Mouse (Mus musculus): ENCODE measurements around the gene Slc9a3r1.

Slc9a3r1 gene

DNA sequence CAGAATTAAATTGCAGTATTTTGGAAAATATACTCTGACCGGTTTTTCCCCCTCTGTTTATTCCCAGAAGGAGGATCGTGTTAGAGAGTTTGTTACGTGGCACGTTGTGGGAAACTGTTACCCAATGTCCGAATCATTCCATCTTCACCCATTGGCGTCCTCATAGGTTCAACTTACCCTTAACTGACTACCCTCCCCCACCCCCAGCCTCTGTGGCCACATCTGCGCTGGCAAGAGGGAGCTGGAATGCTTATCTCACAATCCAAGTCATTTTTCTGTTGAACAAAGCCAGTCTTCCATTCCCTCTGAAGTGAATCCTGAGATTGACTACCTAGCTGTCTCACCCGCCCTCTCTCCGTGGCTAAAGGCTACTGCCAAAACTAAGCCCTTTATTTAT is 938 bp upstream of the Slc9a3r1 start:
- no peak for DNase-seq (ENCODE audit: low spot score in 2 of 2)

- peak in 1 of 2 experiments; percentile 42 for DNase-seq (ENCODE audit: low spot score in 2 of 2)
Measured at GRCm38 (mm10) chr11:115163568-115164150, 518 bp downstream of the Slc9a3r1 start.

DNA sequence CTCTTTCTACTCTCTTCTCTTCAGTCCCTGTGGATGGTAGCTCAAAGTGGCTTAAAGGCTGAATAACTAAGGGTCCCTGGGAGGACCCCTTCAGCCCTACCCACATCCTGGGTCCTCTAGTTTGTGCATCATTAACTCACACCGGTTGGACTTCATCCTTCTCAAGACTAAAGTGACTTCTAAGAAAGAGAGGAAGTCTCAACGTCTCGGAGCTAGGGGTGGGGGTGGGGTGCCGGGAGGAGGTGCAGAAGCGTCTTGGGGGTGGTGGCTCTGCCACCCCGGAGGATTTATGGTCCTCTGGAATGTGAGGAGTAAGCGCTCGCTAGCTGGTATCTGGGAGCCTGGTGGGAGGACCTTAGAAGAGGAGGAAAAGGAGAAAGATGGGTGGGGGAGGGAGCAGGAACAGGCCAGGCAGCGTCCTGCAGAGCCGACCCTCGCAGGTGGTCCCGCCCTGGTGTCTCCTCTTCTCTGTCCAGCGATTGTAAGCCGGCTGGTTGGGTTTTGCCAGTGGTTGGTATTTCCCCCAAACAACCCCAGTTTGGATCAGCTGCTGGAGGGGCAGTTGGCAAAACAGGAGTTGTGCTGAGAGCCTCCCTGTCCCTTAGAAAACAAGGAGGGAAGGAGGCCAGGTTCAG is 1.3 kb downstream of the Slc9a3r1 start:
- DNase-seq (ENCODE audit: low spot score in 2 of 2): no peak

GRCm38 (mm10) chr11:115164976-115165374 is 1.8 kb downstream of the Slc9a3r1 start:
- DNase-seq (ENCODE audit: low spot score in 2 of 2): no peak

- no peak for DNase-seq (ENCODE audit: low spot score in 2 of 2)
Measured at GRCm38 (mm10) chr11:115166776-115167175, 3.6 kb downstream of the Slc9a3r1 start.

- no peak for DNase-seq (ENCODE audit: low spot score in 2 of 2)
Measured at GRCm38 (mm10) chr11:115167631-115168249, 4.6 kb downstream of the Slc9a3r1 start.

DNA sequence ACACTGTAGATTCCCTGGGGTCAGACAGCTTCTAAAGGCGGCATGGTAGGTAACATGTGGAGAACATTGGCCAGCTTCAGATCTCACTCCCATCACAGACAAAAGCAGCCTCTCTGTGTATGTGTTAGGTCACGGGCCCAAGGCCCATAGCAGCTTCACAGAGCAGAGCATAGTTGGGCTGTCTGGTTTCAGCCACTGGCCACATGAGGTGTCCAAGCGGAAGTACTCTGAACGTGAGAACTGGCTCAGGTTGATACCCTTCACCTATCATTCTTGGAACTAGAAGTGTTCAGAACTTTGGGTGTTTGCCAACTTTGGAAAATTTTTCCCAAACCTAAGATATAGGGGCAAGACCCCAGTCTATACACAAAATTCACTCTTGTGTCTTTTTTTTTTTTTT is 6.3 kb downstream of the Slc9a3r1 start:
- DNase-seq (ENCODE audit: low spot score in 2 of 2): no peak

GRCm38 (mm10) chr11:115171125-115171524 is 8.0 kb downstream of the Slc9a3r1 start:
- no peak for DNase-seq (ENCODE audit: low spot score in 2 of 2)

DNA sequence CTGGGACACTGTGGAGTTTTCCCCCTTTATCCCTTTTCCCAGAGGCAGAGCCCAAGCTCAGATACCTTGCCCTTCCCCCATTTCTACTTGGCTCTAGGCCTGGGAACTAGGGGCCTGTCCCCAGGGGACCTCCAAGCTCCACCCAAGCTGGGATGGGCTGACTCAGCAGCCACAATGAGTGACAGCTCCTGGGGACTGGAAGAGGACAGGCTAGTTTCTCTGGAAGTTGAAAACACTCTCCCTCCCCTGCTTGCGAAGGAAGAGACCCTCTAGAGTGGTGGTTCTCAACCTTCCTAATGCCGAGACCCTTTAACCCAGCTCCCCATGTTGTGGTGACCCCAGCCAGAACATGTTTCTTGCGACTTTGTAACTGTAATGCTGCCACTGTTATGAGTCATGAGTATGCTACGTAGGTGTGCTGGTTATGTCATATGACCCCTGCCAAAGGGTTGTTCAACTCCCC is 9.7 kb downstream of the Slc9a3r1 start:
- no peak for DNase-seq (ENCODE audit: low spot score in 2 of 2)

GRCm38 (mm10) chr11:115173549-115174339 is 10.6 kb downstream of the Slc9a3r1 start:
- DNase-seq (ENCODE audit: low spot score in 2 of 2): no peak

DNA sequence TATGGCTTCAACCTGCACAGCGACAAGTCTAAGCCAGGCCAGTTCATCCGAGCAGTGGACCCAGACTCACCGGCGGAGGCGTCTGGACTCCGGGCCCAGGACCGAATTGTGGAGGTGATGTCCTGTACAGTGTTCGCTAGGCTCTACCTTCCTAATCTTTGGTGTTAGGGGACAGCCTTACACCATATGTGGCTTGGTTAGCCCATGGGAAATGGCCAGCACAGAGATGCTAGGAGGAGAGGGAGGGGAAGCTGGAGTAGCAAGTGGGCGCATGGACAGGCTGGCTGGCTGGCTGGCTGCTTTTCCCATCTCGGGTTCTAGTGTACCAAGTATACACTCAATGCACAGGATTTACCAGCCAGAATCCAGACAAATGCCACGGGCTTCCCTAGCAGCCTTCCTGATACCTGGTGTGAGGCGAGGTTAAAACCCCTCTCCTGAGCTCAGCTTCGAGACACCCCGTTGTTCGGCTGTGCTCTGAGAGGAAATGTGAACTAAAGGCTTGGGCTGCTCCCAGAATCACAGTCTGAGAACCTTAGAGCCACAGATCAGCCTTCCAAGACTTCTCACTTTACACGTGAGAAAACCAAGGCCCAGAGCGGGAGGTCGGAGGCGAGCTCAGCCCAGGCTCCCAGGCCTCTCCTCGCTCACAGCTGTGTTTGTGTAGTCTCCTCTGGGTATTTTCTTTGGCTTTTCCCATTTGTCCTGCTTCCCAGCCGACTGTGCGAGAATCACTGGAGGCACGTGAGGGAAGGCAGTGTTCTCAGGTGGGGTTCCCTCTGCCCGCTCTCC is 13.5 kb downstream of the Slc9a3r1 start:
- DNase-seq (ENCODE audit: low spot score in 2 of 2): no peak

DNA sequence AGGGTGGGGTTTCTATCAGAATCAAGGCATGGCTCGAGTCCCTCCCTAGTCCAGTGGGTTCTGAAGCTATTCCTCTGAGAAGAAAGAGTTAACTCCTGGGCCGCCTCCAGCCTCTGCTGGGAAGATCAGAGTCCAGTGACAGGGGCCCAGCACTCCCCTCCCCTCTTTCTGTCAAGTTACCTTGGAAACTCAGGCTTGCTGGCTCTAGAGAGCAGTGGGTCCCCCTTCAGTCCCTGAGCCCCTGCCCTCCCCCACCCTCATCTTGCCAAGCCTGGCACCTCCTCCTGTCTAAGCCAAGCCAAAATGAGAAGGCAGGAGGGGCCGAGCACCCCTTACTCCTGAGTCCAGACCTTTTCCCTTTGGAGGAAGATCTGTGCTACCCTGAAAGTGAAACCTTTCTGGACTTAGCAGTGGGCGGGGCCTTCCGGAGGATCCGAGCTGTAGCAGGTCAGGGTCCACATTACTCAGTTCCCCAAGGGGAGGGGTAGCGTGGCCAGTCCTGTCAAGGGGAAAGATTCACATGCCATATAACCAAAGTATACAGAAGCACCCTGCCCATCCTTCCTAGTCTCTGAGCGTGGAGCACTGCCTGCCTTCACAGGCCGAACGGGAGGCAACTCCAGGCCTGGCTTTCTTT is 14.5 kb downstream of the Slc9a3r1 start:
- DNase-seq (ENCODE audit: low spot score in 2 of 2): no peak

GRCm38 (mm10) chr11:115178766-115179165 is 15.6 kb downstream of the Slc9a3r1 start:
- no peak for DNase-seq (ENCODE audit: low spot score in 2 of 2)

GRCm38 (mm10) chr11:115179191-115179590 is 16.1 kb downstream of the Slc9a3r1 start:
- no peak for DNase-seq (ENCODE audit: low spot score in 2 of 2)

DNA sequence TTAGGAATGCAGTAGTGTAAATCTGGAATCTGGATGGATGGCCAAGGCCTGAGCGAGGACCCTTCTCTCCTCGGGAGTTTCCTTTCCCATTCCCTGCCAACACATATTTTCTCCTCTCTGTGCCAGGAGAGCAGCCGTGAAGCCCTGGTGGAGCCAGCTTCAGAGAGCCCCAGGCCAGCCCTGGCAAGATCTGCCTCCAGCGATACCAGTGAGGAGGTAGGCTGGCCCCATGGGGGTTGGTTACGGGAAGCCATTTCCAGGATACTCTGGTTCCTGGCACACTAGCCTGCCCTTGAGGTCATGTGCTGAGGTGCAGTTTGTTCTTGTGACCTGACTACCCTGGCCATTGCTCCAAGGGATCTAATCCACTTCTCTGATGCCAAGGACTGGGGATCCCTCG is 16.7 kb downstream of the Slc9a3r1 start:
- DNase-seq (ENCODE audit: low spot score in 2 of 2): no peak

DNA sequence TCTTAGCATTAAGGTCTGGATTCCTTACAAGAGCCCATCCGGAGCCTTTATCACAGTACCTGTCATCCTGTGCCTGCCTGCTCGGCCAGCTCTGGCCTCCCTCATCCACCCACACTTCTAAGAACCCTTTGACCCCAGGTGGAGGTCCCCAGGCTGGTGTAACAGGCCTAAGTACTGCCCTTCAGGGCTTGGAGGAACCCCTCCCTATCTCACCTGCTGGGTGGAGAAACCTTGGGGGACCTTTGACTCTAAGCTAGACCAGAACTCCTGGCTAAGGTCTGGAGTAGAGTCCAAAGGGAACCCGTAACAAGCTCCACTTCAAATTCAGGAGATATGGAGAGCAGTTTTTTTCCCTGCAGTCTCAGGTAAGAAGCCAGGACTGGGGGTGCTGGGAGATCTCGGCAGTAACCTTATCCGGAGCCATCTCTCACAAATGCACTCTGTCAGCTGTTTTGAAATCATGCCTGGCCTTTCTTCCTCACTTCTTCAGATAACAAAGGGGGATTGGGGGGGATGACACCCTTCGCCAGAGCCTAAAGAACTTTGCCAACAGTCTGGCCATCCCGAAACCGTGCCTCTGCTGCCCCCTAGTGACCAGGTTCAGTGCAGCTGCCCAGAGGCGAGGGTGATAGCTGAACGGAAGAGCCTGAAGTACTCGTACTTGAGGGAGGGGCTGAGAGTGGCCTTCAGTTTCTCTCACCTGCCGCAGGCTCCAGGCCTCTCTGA is 18.9 kb downstream of the Slc9a3r1 start:
- DNase-seq (ENCODE audit: low spot score in 2 of 2): peak; percentile 71 to 87

GRCm38 (mm10) chr11:115184973-115185372 is 21.8 kb downstream of the Slc9a3r1 start:
- no peak for DNase-seq (ENCODE audit: low spot score in 2 of 2)

DNA sequence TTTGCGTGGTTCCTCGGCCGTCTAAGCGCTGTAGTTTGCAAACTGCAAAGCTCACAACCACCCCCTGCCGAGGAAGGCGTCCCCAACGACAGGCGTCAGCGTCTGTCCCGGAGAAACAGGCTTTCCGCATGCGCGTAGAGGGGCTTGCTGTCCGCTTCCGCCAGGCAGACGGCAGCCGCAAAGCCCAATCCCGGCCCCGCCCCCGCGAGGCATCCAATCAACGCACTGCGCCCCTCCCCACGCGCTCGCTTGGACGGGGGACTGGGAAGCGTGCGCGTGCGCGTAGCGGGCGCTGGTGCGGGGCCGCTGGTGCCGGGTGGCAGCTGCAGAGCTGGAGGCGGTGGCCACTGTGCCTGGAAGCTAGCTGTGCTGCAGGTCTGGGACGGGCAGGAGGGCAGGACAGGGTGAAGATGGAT is 24.1 kb downstream of the Slc9a3r1 start, which contains the start of gene Tmem104:
TSS of gene Tmem104 (plus strand) at position 264 of the 416 bp plus-strand sequence.
- DNase-seq (ENCODE audit: low spot score in 2 of 2): peak; percentile 99 to 100

DNA sequence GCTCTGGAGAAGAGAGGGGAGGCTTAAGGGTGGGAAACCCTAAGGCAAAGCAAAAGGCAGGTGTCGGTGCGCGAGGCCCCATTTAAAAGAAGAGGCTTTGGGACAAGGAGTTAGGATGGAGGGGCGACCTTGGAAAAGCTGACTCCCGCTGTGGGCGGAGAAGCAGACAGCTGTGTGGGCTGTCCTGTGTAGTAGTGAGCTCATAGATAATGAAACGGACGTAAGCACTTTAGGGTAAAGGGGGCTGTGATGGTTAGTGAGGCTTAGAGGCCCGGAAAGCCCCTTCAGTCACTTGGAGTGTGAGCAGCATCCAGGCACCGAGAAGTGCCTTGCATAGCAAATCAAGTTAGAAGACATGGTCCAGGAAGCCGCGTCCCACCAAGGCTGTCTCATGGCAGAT is 24.6 kb downstream of the Slc9a3r1 start, which contains the start of gene Nat9:
TSS of gene Nat9 (minus strand) at position 167 of the 400 bp plus-strand sequence.
- no peak for DNase-seq (ENCODE audit: low spot score in 2 of 2)

All from urinary bladder, postnatal 4 days (tissue).